Mouse (Mus musculus) gastrocnemius, postnatal 4 days (tissue): Measurements from ENCODE around the gene Cyp51. TPM values are rescaled to one million over a fixed set of nuclear protein-coding genes. Genes with fewer than 3 reads are reported as not detected.

Source experiments
- DNase-seq, 2 experiments: peaks; one replicate each; pipeline ENCODE4 v3.0.0; 2021 to 2022; ENCODE audit warnings: low spot score in 2 of 2, mixed read lengths in 2 of 2
- total RNA-seq, 2 experiments: library from RNA; stranded (reverse); gene quantifications; 2 replicates each; pipeline ENCODE4 v1.2.3; 2021

Cyp51 gene
- total RNA-seq, 2 experiments from 2014 or later, result 18.5 to 23.6 TPM

DNA sequence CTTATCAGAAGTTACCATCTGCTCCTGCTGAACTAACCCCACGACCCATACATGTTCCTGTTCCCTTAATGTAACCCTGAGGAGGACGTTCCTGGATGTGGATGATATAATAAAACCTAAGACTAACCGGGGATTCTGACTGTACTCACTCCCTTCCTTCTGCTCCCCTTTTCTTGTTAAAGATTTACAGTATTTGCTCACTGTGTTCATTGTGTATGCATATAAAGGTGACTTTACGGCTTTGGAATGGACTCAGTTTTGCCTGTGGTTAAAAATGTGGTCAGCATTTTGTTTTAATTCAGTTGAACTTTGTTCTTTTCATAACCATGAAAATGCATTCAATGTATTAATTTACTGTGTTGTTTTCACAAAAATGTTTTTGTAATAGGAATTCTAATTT is 72.7 kb downstream of the Cyp51 start:
- DNase-seq, result no peak

Other genes with a start within 250 kb of the Cyp51 start
- gene Mterf1a, start 210.8 kb downstream of the Cyp51 start, total RNA-seq, result 1 to 10 TPM; 3.6 to 4.7 TPM
- 10 to 100 TPM; 64.1 to 78.4 TPM for gene Akap9, start 176.7 kb downstream of the Cyp51 start, total RNA-seq
- gene Mterf1b, start 87.6 kb upstream of the Cyp51 start, total RNA-seq, result 1 to 10 TPM; 2.2 to 2.7 TPM